Mouse (Mus musculus) olfactory bulb, adult 2 months (tissue): ENCODE measurements around the gene Vps35l.

Experiments
- CTCF ChIP-seq: fragments of 200-500 bp; IDR thresholded peaks from 2 replicates; pipeline ENCODE4 v1.5.1; 2012; ENCODE audit warnings: low read depth, mild to moderate bottlenecking, low read length, moderate library complexity; ENCODE audit not compliant: insufficient read depth
- POLR2A ChIP-seq: fragments of 200-500 bp; IDR thresholded peaks from 2 replicates; pipeline ENCODE4 v1.6.1; 2012; ENCODE audit warnings: mild to moderate bottlenecking, low read depth, low read length, moderate library complexity; ENCODE audit not compliant: insufficient read depth

- TF ChIP-seq CTCF (no peak), POLR2A (no peak)
Observed at GRCm38 (mm10) chr7:118708002-118708401, 32.0 kb upstream of the Vps35l start.
